Mouse (Mus musculus) ES-Bruce4 (cell line): ENCODE data around the gene Auts2. TPM values are rescaled to one million over a fixed set of nuclear protein-coding genes. Genes with fewer than 3 reads are reported as not detected.

ENCODE experiments used
- H3K27ac ChIP-seq: 2 replicates; pipeline ENCODE4 v1.5.1; 2012; ENCODE audit warnings: low read length, inconsistent platforms; ENCODE audit not compliant: insufficient read depth
- H3K27me3 ChIP-seq: 2 replicates; pipeline ENCODE4 v1.6.1; 2012; ENCODE audit warnings: mild to moderate bottlenecking, low read length, inconsistent platforms; ENCODE audit not compliant: control insufficient read depth, poor library complexity, insufficient read depth, severe bottlenecking
- H3K36me3 ChIP-seq: 2 replicates; pipeline ENCODE4 v1.6.1; 2012; ENCODE audit warnings: inconsistent platforms, mild to moderate bottlenecking, low read length, moderate library complexity; ENCODE audit not compliant: control insufficient read depth, poor library complexity, insufficient read depth, severe bottlenecking
- H3K4me1 ChIP-seq: one replicate; pipeline ENCODE4 v1.8.1; 2011; ENCODE audit warnings: low read length; ENCODE audit not compliant: control insufficient read depth, insufficient read depth
- H3K4me3 ChIP-seq: 2 replicates; pipeline ENCODE4 v1.5.1; 2011; ENCODE audit warnings: low read depth, mild to moderate bottlenecking, low read length
- H3K9ac ChIP-seq: 2 replicates; pipeline ENCODE4 v1.6.1; 2012; ENCODE audit warnings: low read depth, mild to moderate bottlenecking, inconsistent platforms; ENCODE audit not compliant: poor library complexity, severe bottlenecking
- H3K9me3 ChIP-seq: replicated peaks from 2 replicates; pipeline ENCODE4 v1.6.1; 2012; ENCODE audit warnings: mild to moderate bottlenecking, low read length, inconsistent platforms; ENCODE audit not compliant: control insufficient read depth, poor library complexity, insufficient read depth, severe bottlenecking
- CTCF ChIP-seq: IDR thresholded peaks from one replicate; pipeline ENCODE4 v1.8.1; 2011; ENCODE audit warnings: low read depth, low read length
- EP300 ChIP-seq: IDR thresholded peaks from 2 replicates; pipeline ENCODE4 v1.6.1; 2011; ENCODE audit warnings: low read depth, low read length; ENCODE audit not compliant: insufficient read depth
- POLR2A ChIP-seq: IDR thresholded peaks from one replicate; pipeline ENCODE4 v1.8.1; 2011; ENCODE audit warnings: low read length; ENCODE audit not compliant: insufficient read depth
- polyA plus RNA-seq: library from polyadenylated mRNA; stranded (reverse); fragments of >200 nt; gene quantifications from 2 replicates; pipeline ENCODE4 v1.2.4, GENCODE M21; 2011; ENCODE audit warnings: low read depth; ENCODE audit not compliant: missing spikeins, insufficient read depth, insufficient read length

Auts2 gene
- polyA plus RNA-seq, 1 experiment: 23.4 TPM

DNA sequence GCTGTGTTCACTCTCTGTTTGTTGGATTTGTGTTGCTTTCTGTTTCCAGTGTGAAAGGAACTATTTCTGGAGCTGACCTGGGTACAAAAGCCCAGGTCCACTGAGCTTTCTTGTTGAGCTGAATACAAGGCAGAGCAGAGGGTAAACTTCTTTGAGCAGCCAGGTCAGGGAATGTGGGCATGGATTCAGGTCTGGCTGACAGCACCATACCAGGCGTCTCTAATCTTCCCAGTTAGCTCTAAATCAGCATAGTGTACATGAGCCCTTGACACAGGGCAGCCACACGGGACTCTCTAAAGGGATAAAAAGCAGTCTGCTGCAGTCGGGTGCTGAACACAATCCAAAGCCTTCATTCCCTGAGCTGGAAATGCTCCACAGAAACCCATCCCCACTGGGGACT is 444.7 kb downstream of the Auts2 start:
- Histone ChIP-seq H3K27ac (no peak overlapping the region), H3K27me3 (no peaks in the 10 kb centered on the region), H3K4me1 (no peaks in the 10 kb centered on the region), H3K4me3 (no peak overlapping the region), H3K9ac (no peak overlapping the region), H3K36me3 (no peaks in the 10 kb centered on the region), H3K9me3 (no peaks in the 10 kb centered on the region)
- TF ChIP-seq EP300 (no peak), CTCF (no peak)

DNA sequence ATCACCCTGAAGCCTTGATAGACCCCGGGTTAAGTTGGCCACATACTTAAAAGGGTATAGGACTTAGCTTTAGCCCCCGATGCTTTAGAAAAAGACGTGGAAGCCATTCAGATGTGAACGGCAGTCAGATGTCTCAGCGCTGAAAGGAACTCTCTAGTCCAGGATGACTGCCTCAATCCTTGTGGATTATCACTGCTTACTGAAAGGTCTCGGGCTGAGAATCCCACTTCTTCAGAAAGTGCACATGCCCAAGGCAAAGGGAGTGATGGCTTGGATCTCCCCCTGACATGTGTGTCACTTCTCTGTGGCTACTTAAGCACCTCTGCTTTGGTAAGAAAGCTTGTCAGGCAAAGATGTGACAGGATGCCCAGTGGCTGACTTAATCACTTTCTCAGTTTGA is 450.4 kb downstream of the Auts2 start:
- TF ChIP-seq EP300 (no peak), POLR2A (no peak), CTCF (no peak)
- Histone ChIP-seq H3K4me3 (no peak overlapping the region), H3K4me1 (no peaks in the 10 kb centered on the region), H3K36me3 (no peaks in the 10 kb centered on the region), H3K9me3 (no peaks in the 10 kb centered on the region), H3K27me3 (no peaks in the 10 kb centered on the region), H3K27ac (no peak overlapping the region), H3K9ac (no peak overlapping the region)

DNA sequence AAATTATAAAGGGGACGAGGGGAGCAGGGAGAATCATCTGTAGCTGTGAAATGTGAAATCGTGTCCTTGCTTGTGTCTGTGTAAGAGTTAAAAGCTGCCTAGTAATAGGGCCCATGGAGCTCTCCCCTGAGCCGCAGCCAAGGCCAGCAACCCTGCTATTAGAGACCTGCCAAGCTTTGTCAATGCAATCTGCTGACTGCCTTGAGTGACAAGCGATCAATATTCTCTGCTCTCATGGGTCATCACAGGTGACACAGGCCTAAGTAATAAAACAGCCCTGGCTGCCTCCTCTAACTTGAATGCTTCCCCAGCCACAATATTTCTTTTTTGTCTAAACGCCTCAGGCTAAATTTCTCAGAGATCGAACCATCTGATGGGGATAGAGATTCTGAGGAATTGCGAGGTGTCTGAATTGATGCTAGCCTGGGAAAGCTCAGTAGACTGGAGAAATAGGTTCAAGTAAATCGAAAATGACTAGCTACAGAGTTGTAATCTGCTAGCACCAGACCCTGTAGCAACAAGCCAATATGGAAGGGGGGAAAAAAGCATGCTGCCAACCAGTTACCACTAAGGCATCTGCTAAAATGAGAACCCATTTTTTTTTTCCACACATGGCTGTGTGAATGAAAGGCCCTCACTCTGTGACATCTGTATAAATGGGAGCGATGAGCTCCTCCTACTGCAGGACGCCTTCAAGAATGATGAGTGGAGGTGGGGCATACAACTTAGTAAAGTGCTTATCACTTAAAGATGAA is 453.5 kb downstream of the Auts2 start:
- H3K4me3 ChIP-seq: no peak overlapping the region
- no peaks in the 10 kb centered on the region for H3K4me1 ChIP-seq
- no peaks in the 10 kb centered on the region for H3K27me3 ChIP-seq
- H3K36me3 ChIP-seq: no peaks in the 10 kb centered on the region
- H3K9me3 ChIP-seq: no peaks in the 10 kb centered on the region; the same call in 1 of the 2 replicates
- no peak overlapping the region for H3K9ac ChIP-seq
- H3K27ac ChIP-seq: no peak overlapping the region
- no peak for TF ChIP-seq EP300
- no peak for TF ChIP-seq CTCF
- TF ChIP-seq POLR2A: no peak

DNA sequence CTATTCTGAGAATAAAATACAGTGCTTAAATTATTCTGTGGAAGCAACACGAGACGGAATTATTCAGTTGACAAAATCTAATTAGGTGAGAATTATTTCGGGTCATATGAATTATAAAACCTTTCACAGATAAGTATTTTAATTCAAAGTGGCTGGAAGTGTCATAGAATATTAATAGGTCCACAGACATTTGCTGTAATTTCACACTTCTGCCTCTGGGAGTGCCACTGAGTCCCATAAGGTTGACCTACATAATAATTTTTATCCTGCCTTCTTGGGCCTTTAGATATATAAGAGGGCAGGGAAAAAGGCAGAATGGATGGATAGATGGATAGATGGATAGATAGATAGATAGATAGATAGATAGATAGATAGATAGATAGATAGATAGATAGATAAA is 454.6 kb downstream of the Auts2 start:
- H3K4me3 ChIP-seq: no peak overlapping the region
- H3K27me3 ChIP-seq: no peaks in the 10 kb centered on the region
- H3K27ac ChIP-seq: no peak overlapping the region
- TF ChIP-seq POLR2A (no peak), CTCF (no peak), EP300 (no peak)
- H3K4me1 ChIP-seq: no peaks in the 10 kb centered on the region
- H3K36me3 ChIP-seq: no peaks in the 10 kb centered on the region
- no peaks in the 10 kb centered on the region; the same call in 1 of the 2 replicates for H3K9me3 ChIP-seq
- H3K9ac ChIP-seq: no peak overlapping the region

GRCm38 (mm10) chr5:132083753-132084326 is 459.3 kb downstream of the Auts2 start:
- no peaks in the 10 kb centered on the region; the same call in 1 of the 2 replicates for H3K9me3 ChIP-seq
- H3K4me3 ChIP-seq: no peak overlapping the region
- H3K4me1 ChIP-seq: no peaks in the 10 kb centered on the region
- no peaks in the 10 kb centered on the region for H3K36me3 ChIP-seq
- TF ChIP-seq POLR2A (no peak), CTCF (no peak), EP300 (no peak)
- no peaks in the 10 kb centered on the region for H3K27me3 ChIP-seq
- no peak overlapping the region for H3K9ac ChIP-seq
- H3K27ac ChIP-seq: no peak overlapping the region

DNA sequence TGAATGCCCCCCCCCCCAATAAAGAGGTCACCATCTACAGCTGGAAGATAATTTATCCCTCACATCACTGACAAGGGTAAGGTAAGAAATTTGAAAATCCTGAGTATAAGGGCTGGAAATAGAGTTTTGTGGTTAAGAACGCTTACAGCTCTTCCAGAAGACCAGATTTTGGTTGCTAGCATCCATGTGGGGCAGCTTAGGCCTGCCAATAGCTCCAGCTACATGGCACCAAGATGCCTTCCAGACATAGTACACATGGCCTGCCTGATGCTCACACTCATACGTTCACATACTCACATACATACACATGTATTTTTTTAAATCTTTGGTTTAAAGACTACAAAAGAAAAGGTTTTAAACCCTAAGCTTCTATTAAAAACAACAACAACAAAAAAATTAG is 467.2 kb downstream of the Auts2 start:
- Histone ChIP-seq H3K9ac (no peak overlapping the region), H3K27ac (no peak overlapping the region), H3K4me1 (no peaks in the 10 kb centered on the region), H3K36me3 (no peaks in the 10 kb centered on the region), H3K4me3 (no peak overlapping the region), H3K9me3 (no peaks in the 10 kb centered on the region; the same call in 1 of the 2 replicates), H3K27me3 (no peaks in the 10 kb centered on the region)
- TF ChIP-seq POLR2A: no peak
- TF ChIP-seq CTCF: no peak
- no peak for TF ChIP-seq EP300
